8 mouse cellular contexts compared by ENCODE assay signal in genomic region chr5:114689700-114690366, GRCm38 (mm10). TPM values are rescaled to one million over a fixed set of nuclear protein-coding genes. Genes with fewer than 3 reads are reported as not detected.
DNase-seq lines count a peak whose midpoint lies in the region; ATAC-seq lines count a peak whose summit lies in the region.

No protein-coding gene starts in this region.

- peaks cover 14% of the 10 kb centered on the region; the same call in 1 of the 2 replicates for H3K4me1 ChIP-seq in stomach, embryonic 14.5 days (ENCODE audit: control insufficient read depth, insufficient read depth, low read length)

- H3K27ac ChIP-seq in stomach, embryonic 14.5 days (ENCODE audit: low read length): no peak overlapping the region

- peak overlapping the region; percentile 95 for H3K4me2 ChIP-seq in stomach, embryonic 14.5 days (replicated peaks; ENCODE audit: low read depth, low read length)

- H3K36me3 ChIP-seq in stomach, embryonic 14.5 days (ENCODE audit: control insufficient read depth, insufficient read depth, low read length): no peaks in the 10 kb centered on the region

- peak overlapping the region; percentile 68 for H3K4me3 ChIP-seq in stomach, embryonic 14.5 days (ENCODE audit: low read depth, low read length)

- peak; percentile 61 for DNase-seq in CD4-positive helper T cell, adult 2 months (ENCODE audit: low read depth, low spot score)
- peak; percentile 46 for DNase-seq in T-cell, adult 2 months (ENCODE audit: low spot score)
- peak; percentile 54 for DNase-seq in kidney, postnatal 10 days
- peak; percentile 56 to 60 for DNase-seq in lung, postnatal 4 days
- DNase-seq in ovary, postnatal 10 days (ENCODE audit: low spot score): no peak
- DNase-seq in right cerebral cortex, postnatal 14 days: no peak

- H3K9me3 ChIP-seq in stomach, embryonic 14.5 days (ENCODE audit: control insufficient read depth, low read depth, low read length): no peaks in the 10 kb centered on the region

- ATAC-seq in granulocyte monocyte progenitor cell, adult 5-6 weeks (replicated peaks; ENCODE audit: poor library complexity, severe bottlenecking): peak; percentile 27
- ATAC-seq in stomach, embryonic 14.5 days (ENCODE audit: insufficient number of reproducible peaks, insufficient read depth, low FRiP score, low read depth): no peak

- 16% methylated on average over 16 of the region's 16 CpGs for WGBS in stomach, embryonic 14.5 days

- no peaks in the 10 kb centered on the region for H3K27me3 ChIP-seq in stomach, embryonic 14.5 days (ENCODE audit: control insufficient read depth, insufficient read depth, low read length)

- H3K9ac ChIP-seq in stomach, embryonic 14.5 days (replicated peaks; ENCODE audit: low read depth, low read length): peak overlapping the region; percentile 61; the same call in 1 of the 2 replicates

RNA-seq across cellular contexts. Expression of gene Gltp, which starts 1.0 kb away (rescaled TPM):
- 85.6 and 87.2 TPM in 2 replicates for total RNA-seq in granulocyte monocyte progenitor cell, adult 5-6 weeks (2014; fragmentation: Nextera tagmentation)
- 21.8 and 30.8 TPM in 2 replicates for total RNA-seq in granulocyte monocyte progenitor cell, adult 5-6 weeks (2017)
- 81.6 and 87.4 TPM in 2 replicates for polyA plus RNA-seq in stomach, embryonic 14.5 days (2014; fragmentation: Nextera tagmentation; extraction: Ambion mirVana)

RNA-seq across cellular contexts. Expression of gene Tchp, which starts 17.7 kb away (rescaled TPM):
- total RNA-seq in granulocyte monocyte progenitor cell, adult 5-6 weeks (2014; fragmentation: Nextera tagmentation): 6.0 and 25.2 TPM in 2 replicates
- total RNA-seq in granulocyte monocyte progenitor cell, adult 5-6 weeks (2017): 9.8 and 12.6 TPM in 2 replicates
- 11.9 and 14.1 TPM in 2 replicates for polyA plus RNA-seq in stomach, embryonic 14.5 days (2014; fragmentation: Nextera tagmentation; extraction: Ambion mirVana)

RNA-seq across cellular contexts. Expression of gene Trpv4, which starts 31.6 kb away (rescaled TPM):
- total RNA-seq in granulocyte monocyte progenitor cell, adult 5-6 weeks (2014; fragmentation: Nextera tagmentation): 0.43 and 4.2 TPM in 2 replicates
- total RNA-seq in granulocyte monocyte progenitor cell, adult 5-6 weeks (2017): 0.26 and 0.82 TPM in 2 replicates
- 1.5 and 1.9 TPM in 2 replicates for polyA plus RNA-seq in stomach, embryonic 14.5 days (2014; fragmentation: Nextera tagmentation; extraction: Ambion mirVana)

Comparison
In these comparisons a context has a peak if more than half of its experiments do, and no peak if none do; other contexts are left out.
1. DNase-seq: peak in CD4-positive helper T cell, adult 2 months (single experiment), T-cell, adult 2 months (single experiment), kidney, postnatal 10 days (single experiment) and lung, postnatal 4 days (2 of 2); none in ovary, postnatal 10 days (single experiment) and right cerebral cortex, postnatal 14 days (single experiment).